Mouse (Mus musculus) thymus, postnatal 4 days (tissue): ENCODE measurements around the gene Tcf21.

ENCODE experiments used
- DNase-seq: peaks from one replicate; pipeline ENCODE4 v3.0.0; 2021

Gene Tcf21

DNA sequence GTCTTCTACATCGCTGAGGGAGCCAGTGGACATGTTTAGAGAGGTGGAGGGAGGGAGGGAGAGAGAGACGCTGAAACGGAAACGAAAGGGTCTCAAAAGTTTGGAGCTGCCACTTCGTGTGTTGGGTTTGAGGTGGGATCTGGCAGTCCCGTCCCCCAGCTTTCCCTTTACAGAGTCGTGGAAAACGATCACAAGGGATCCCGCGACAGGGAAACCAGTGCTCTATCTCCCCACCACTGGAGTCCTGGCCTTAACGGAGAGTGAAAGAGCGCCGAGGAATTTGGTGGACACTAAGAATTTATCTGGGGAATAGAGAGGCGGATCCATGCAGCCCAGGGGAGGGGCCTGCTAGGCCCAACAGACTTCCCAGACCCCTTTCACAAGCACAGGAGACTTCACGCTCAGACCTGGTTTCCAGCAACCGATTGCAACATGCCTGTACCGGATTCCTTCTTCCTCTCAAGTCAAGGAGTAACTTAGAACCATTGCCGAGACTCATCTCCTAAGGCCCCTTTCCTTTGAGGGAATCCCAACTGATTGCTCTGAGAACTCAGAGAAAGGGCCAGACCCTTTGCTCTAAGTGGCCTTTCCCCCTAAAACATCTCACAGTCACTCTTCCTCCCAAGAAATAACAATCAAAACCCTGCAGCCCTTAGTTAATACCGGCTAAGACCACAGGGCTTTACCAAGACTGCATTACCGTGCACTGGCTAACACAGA lies at the start of gene Tcf21:
TSS of gene Tcf21 (minus strand) at position 304 of the 720 bp plus-strand sequence.
- no peak for DNase-seq

DNA sequence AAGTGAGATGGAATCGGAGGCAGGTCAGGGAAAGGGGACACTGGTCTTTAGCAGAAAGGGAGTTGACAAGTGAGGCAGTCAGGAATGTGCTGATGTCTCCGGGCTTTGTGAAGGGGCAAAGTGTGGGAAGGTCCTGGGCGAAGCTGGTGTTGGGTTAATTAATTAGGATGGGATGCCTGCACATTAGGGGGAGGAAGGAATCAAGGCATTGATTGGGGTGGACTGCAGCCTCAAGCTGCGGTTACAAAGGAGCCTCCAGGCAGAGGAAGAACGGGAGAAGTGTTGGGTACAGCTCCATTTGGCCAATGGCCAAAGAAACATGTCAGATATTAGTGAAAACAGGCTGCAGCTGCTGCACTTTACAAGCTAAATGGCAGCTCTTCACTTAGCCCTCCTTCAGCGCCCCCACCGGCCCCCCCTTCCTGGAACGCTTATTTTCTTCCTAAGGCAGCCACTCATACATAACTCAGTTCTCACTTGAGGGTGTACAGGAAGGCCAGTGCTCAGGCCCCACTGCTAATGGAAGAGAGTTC lies 48.5 kb upstream of the Tcf21 start:
- DNase-seq = no peak

DNA sequence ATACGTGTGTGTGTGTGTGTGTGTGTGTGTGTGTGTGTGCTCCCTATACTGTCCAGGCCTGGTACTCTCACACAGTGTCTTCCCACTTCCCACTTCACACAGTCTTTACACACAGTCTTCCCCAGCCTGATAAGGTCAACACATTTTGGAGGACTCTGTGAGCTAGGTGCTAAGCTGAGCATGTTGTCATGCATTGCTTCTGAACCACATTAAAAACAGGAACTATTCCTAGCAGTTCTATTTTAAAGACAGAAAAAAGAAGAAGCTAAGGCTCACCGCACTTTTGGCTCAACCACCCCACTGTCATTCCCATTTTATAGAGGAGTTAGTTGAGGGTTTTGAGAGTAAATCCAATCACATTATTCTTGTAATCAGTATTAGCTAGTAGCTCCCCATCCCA lies 47.2 kb upstream of the Tcf21 start:
- no peak for DNase-seq

DNA sequence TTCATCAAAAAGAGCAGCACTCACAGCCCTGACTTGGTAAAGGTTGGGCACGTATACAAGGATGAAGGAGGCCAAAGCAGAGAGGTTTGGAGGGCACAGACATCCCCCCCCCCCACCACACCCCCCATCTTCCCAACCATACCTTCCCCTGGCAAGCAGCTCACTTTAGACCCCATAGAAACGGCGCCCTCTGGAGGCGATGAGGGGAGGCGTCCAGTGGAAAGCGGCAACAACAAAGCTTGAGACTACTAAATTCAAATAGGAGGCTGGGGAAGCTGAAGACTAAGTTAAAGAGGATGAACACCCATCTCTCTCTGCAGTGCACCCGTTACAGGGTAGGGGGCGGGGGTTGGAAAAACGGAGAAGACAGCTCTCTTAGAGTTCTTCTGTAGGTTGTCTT lies 38.1 kb upstream of the Tcf21 start:
- DNase-seq = peak; percentile 48

DNA sequence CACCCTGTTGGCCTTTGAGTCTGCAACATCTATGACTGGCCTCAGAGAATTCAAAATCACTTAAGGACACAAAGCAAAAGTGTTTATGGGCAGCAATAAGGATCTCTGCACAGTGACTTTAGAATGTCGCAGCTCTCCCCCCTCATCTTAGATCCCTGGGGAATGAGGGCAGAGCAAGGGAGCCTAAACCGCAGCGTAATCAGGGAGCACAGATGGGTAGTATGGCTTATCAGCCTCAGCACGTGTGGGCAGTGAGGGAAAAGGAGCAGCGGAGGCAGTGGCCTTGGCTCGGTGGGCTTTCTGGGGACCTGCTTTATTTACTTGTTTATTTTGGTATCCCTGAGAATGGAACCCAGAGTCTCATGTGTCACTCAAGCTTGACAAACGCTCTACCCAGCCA lies 34.4 kb upstream of the Tcf21 start:
- no peak for DNase-seq

DNA sequence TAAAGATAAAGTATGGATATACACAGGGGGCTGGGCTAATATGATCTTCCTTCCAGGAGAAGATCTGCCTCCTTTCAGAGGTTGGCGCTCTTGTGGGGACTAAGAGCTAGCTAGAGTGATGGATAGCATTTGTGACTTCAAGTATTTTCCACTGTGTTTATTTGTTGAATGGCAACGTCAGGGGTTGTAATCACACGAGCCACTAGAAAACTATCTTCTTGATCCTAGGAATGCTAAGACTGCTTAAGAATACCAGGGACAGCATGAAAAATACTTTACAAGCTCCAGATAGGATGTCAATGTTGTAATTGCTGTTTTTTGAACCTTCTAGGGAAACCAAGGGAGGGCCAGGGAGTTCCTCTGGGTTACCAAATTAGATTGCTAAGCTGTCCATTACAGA lies 25.4 kb upstream of the Tcf21 start:
- DNase-seq = no peak

DNA sequence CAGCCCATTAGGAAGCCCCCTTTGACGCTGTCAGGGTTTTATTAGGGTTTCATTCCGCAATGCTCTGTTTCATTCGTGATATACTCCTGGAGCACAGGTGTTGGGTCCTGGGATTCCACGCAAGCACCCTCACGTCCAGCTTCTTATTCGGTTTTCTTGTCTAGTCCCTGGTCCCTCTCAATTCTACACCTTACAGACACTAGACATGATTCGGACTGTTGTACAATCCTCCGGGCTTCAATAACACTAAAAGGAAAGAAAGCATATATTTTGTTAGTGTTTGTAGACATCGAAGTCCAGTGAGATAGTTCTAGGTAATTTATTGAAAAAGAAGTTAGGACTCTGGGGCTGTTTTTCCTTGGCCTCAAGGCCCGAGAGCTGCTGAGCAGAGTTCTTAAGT lies 24.8 kb upstream of the Tcf21 start:
- no peak for DNase-seq

DNA sequence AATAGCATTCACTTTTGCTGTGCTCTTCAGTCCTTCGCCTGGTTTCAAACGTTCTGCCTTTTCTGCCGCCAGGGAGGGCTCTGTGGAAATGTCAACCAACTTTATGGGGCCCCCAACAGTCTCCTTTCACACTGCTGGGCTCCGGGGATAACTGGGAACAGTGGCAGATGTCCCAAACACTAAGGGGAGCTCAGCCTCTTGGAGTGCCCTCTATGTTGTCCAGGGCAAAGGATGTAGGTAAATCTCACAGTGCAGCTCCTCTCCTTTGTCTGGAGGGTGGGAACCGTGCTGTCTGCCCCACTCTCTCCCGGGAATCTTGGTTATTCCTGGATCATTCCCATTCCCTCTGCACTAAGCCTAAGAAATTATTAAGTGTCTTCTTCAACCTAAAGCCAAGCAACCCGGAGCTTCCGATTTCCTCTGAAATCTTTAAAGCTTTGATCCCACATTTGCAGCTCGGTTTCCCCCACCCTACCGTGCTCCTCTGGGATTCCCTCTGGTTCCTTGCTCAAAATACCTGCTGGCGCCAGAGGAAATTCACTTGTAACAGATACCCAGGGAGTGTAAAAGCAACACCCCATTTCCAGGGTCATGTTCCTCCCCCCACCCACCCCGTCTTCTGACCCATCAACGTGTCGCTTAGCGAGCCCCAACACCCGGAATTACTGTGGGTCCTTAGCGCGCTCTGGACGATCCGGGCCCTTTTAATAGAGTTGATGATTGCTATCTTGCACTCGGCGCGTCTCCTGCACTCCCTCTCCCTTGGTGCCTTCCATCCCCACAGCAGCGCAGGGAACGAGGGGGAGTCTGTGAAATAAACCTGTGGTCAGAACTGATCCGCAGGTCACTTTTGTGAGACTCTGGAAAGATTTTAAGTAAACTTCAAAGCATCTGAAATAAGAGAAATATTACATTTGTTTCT lies 23.7 kb upstream of the Tcf21 start:
- no peak for DNase-seq

DNA sequence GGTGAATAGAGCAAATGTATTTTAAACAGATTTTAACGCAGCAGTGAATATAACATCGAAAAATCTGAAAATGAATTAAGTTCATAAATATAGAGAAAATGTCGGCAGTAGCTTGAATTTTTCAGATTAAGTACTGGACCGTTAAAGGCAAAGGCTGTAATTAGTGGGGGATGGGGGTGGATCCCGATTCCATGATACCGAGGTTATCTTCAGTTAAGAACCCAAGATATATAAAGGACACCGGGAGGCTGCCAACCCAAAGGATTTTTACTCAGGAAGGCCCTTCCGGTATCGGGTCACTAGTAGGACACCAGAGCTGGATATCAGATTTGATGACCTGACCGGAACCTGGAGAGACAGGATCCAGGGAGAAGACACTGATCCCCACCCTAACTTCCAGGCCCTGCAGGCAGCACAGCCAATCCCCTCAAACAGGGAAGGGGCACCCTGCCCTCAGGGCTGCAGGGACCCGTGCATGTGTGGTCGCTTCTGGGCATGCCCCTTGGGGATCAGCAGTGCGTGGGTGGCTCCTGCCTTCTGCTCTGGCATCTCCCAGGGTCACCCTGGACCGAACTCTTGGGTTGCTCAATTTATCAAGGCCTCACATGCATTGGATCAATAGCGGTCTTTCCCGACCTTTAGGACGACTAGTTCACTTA lies 22.9 kb upstream of the Tcf21 start:
- no peak for DNase-seq

DNA sequence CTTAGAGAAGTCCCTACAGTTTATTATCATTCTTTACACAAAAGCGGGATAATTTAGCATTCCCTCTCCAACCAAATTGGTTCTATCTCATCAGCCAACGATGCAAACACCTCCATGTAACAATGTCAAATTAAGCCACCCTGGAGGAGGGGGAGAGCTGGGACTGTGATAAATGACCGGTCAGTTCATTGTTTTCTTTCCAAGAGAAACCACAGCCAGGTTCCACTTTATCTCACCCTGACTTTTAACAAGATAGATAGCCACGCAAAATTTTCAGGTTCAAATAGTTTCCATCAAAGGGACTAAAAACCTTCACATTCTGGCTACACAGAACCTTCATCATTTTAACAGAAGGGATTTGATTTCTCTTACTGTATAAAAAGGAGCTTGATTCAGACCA lies 22.1 kb upstream of the Tcf21 start:
- DNase-seq = no peak

DNA sequence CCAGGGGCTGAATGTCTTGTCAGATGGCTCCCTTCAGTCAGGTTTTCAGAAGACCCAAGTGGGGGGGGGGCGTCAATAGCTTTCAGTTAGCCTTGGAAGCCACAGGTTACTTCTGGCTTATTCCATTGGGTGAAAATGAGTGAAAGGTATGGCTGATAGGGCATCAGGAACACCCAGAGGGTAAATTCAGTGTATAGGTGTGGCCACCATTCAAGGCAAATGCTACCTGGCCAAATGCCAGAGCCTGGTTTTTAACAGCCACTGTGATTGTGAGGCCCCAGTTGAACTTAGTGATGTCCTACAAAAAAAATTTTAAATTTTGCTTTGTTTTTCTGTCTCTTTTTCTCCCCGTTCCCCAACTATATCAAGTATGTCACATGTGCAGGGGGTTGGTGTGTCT lies 6.3 kb upstream of the Tcf21 start:
- no peak for DNase-seq

DNA sequence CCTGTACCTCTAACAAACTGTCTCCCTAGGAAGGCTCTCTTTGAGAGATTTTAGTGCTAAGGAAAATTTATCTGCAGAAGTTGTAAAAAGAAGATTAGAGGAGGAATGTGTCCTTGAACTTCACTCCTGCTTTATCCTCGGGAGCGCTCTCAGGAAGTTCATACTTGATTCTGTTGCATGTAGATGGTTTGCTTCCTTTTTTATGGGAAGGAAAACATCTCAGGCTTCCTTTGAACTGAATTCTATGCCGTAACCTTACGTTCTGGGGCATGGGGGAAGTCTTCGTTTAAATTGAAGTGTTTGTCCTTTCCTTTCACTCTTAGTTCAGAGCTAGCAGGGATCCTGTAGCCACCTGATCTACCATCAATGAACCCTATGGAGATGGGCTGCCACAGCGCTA lies 2.9 kb upstream of the Tcf21 start:
- no peak for DNase-seq

DNA sequence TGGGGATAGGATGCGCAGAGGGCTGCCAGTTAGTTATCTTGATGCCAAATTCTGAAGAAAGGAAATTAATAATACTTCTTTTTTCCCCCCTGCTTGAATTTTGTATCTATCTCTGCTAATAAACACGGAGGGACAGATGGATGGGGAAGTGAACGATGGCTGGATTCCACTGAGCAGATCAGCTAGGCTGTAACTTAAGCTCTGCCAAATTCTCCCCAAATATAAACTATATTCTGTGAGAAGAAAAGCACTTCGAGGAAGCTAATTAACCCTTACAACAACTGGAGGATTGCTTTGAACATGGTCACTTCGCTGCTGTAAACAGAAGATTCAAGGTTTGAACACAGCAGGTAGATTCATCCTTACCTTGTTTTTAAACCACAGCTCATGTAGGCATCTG lies 2.5 kb upstream of the Tcf21 start:
- DNase-seq = no peak

DNA sequence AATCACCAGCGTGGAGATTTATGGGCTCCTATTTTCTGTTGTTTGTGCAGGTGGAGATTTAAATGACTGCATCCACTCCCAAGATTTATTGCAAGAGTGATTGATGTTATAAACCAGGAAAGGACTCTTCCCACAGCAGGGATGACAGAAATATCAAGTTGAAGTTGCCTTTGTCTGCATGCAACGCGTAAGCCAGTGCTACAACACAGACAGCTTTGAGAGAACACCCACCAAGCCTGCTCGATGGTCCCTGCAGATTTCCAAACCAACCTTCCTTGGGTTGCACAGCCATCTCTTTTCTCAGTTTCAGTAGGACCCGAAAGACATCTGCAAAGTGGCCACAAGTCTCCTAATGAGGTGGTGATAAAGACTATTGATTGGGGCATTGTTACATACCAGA lies 1.7 kb upstream of the Tcf21 start:
- DNase-seq = no peak

DNA sequence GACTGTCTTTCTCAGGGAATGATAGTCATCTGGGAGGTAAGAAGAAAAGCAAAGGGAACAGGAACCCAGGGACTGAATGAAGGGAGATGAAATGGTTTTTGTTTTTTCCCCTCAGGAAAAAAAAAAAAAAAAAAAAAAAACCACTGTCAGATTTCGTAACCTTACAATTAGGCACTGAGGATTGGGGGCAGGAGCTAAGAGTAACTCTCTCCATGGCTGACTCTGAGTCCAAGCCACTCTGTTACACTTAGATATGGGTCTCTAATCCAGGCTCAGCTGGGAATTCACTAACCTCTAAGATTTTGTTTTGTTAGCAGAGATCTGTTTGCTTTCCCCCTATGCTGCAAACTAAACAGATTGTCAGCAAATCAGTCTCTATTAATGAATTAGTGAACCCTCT lies 1.3 kb upstream of the Tcf21 start:
- DNase-seq = no peak

DNA sequence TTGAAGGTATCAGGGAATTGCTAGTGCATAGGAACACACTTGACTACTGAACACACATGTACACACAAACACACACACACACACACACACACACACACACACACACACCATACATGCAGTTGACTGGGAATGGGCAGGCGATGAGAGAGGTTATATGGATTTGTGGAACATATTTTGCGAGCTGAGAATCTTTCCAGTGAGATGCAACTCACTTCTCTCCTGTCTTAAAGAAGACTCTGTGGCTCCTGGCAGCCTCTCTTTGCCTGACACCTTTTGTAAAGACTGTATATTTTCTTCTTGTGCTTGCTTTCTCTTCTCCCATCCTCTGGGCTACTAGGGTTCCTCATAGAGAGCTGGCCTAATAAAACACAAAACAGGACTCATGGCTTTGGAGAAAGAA lies 867 bp upstream of the Tcf21 start:
- no peak for DNase-seq

DNA sequence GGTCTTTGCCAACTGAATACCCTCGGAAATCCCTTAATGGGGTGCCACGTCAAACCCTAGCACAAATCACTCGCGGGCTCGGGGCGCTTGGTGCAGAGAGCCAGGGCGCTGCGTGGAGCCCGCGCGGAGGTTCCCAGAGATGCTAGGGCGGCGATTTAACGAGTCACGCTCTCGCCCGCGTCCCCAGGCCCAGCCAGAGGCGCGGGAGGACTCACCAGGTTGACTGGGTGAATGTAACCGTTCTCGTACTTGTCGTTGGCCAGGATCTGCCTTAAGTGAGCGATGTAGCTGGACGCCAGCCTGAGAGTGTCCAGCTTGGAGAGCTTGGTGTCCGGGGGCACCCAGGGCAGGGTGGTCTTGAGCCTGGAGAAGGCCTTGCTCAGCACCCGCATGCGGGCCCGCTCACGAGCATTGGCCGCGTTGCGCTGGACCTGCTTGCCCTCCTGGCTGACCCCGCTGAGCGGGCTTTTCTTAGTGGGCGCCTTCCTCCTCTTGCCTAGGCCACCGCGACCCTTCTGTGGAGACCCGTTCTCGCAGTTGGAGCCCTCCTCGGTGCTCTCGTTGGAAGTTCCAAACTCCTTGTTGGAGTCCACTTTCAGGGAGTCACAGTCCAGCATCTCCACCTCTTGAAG lies 619 bp downstream of the Tcf21 start:
- DNase-seq = no peak

DNA sequence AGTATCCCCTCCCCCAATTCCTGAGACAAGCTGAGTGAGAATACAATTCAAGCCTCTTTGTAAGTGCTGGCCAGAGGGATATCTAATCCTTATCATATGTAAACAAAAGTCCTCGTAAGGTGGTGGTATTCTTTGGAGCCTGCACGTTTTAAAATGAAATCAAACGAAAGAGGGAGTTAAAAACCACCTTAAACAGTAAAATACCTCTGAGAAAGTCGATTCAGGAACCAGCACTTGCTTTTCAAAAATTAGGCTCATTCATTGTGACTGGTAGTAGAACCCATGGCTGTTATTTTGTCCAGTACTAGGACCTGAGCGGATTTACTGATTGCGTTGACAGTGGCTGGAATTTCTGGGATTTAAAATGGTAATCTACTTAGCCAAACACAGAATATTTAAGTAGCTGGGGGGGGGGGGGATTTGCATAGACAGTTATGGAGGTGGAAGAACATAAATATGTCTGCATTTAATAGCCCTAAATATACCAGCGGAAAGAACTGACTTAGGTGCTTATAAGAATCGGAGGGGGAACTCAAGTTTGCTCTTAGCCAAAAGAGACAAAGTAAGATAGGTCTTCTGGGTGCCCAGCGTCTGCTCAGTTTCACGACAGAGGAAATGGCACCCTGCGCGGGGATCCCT lies 1.3 kb downstream of the Tcf21 start:
- DNase-seq = no peak

DNA sequence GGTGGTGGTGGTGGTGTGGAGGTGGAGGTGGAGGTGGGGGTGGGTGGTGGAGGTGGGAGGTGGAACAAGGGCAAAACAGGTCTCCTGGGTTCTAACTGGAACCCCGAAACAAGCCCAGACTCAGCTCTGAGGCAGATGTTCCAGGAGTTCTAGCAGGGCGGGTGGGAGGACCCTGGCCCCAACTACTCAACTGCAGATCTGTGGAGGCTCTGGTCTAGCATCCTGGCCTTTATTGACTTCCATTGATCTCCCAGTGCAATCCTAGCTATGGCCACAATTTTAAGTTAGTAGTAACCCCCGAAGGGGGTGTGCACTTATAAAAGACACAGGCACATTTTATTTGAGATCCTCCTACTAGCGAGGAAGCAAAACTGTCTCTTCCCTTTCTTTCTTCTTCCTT lies 2.0 kb downstream of the Tcf21 start:
- DNase-seq = no peak

DNA sequence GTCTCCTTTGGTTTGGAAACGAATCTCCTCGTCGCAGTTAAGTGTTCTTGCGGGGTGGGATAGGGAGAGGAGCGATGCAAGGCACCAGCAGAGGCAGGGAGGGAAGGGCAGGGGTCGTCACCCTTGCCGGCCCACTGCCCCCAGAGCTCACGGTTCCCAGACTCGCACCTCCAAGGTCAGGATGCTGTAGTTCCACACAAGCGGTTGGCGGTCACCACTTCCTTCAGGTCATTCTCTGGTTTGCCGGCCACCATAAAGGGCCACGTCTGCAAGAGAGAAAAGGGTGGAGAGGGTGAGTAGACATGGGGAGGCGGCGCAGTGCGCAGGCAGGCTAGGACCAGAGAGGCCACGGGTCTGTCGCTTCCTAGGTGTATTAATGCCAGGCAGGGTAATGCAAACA lies 2.4 kb downstream of the Tcf21 start:
- DNase-seq = no peak

DNA sequence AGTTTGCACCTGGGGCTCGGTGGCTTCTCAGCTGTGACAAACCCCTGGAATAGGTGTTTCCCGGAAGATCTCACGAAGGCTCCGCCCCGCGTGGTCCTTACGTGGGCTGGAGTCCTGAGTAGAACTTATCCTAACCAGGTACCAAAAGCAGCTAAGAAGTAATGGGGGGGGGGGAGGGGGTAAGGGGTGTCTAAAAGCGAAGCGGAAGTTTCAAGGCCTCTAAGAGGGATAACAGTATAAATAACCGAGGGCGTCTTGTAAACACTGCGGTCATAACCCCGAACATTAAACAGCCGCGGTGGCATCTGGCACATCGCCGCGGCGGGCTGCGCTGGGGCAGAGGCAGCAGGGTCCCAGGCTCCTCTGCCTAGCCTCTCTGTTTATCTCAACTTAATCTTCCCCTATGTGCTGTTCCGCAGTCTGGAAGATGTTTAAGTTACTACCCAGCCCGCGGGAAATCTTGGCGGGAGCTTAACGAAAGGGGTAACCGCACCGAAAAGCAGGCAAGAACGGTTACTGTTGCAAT lies 3.7 kb downstream of the Tcf21 start:
- no peak for DNase-seq

DNA sequence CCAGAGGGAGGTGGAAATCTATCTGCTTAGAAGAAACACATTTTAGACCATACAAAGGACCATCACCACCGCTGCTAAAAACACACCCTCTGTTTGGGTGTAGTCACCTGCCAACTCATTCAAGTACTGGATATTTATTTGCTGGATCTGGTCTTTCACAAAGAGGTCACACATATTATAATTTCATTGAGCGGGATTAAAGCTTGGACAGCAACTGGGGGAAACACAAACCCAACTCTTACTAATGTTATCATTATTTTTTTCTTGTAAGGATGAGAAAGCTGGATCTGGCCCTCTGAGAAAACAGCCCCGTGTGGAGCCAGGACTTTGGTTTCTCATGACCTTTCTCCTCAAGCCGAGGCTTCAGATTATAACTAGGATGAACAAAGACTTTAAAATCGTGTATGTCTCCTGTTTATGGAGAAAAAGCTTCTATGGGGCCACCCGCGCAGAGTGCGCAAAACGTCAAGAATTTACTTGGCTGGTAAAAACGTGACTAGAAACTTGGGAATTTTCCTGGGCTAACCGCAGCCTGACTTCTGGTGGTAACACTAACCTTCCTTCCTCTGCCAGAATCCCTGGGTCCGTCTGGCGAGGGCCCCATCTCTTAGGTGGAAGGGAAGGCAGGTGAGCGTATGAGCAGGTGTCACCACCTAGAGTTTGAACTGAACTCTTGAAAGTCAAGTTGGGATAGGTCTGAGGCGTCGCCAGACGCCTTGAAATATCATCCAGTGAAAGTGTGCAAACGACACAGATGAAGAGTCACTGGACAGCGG lies 4.3 kb downstream of the Tcf21 start:
- no peak for DNase-seq
